Mouse (Mus musculus): ENCODE measurements around the gene Olfr178.

Gene Olfr178

GRCm38 (mm10) chr16:58891963-58892362 lies at the start of gene Olfr178:
Gene Olfr178 (minus strand): TSS chr16:58892063.
- DNase-seq, result no peak

- no peak for DNase-seq
These were observed 37.4 kb upstream of the Olfr178 start, which contains the start of gene Olfr180 for GRCm38 (mm10) chr16:58929292-58929691. Gene Olfr180 (minus strand): TSS chr16:58929392.

- DNase-seq, result no peak
These were observed 36.8 kb upstream of the Olfr178 start, which contains the start of gene Olfr181 for GRCm38 (mm10) chr16:58928655-58929054. Gene Olfr181 (minus strand): TSS chr16:58928755.

GRCm38 (mm10) chr16:58884416-58884815 lies 7.4 kb downstream of the Olfr178 start:
- no peak for DNase-seq

GRCm38 (mm10) chr16:58874668-58875067 lies 17.2 kb downstream of the Olfr178 start, which contains the start of gene Olfr177:
Gene Olfr177 (minus strand): TSS chr16:58874768.
- no peak for DNase-seq

GRCm38 (mm10) chr16:58861479-58861878 lies 30.4 kb downstream of the Olfr178 start:
- DNase-seq, result no peak

GRCm38 (mm10) chr16:58860032-58860737 lies 31.7 kb downstream of the Olfr178 start:
- DNase-seq, result no peak
